In the genomic region with DNA sequence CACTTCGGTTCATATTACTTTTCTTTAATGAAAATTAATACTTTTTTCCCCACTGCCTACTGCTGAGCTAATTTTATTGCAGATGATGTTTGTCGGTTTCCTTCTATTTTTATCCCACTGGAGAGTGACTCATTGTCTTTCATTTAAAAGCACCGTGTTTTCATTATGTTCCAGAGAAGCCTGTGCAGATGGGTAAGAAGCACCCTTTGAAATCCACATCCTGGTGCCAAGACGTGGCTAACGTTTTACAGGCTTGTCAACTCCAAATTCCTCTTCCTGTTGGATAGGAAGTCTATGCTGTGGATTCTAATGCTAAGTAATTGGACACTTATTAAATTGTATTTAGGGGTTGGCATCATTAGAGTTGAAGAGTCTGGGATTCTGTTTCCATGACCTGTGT, we compare ENCODE assay signal across 16 mouse cellular contexts.
DNase-seq lines count a peak whose midpoint lies in the region; ATAC-seq and TF ChIP-seq lines count a peak whose summit lies in the region.
"Had no signal": no experiment of that assay in that cellular context is flagged by ENCODE, and none has a peak within 500 bp of the region (broad histone marks: within the 10 kb centered on the region; RNA-seq: fewer than 3 reads in every experiment).

No protein-coding gene starts in this region.

- TF ChIP-seq POLR2A in olfactory bulb, adult 2 months (IDR thresholded peaks at IDR 0.05; ENCODE audit: insufficient read depth, low read depth, low read length) = no peak

- no peak for DNase-seq in frontal cortex, postnatal 25 days (ENCODE audit: low spot score in 2 of 2)
- peak; percentile 28 for DNase-seq in midbrain, postnatal 0 days (ENCODE audit: low spot score)
- DNase-seq in midbrain, embryonic 11.5 days (ENCODE audit: low spot score, missing footprints) = no peak
- DNase-seq: B cell, adult 2 months; cerebellum, adult 11-12 months; gastrocnemius, postnatal 14 days; lung, embryonic 14.5 days had no signal

- ATAC-seq in frontal cortex, adult (ENCODE audit: low TSS enrichment) = peak; percentile 77
- ATAC-seq in midbrain, postnatal 0 days (ENCODE audit: low FRiP score) = no peak
- no peak for ATAC-seq in midbrain, embryonic 11.5 days (ENCODE audit: low FRiP score)
- ATAC-seq in forebrain, embryonic 16.5 days = peak; percentile 57
- no peak for ATAC-seq in megakaryocyte progenitor cell, adult 5-6 weeks (replicated peaks; ENCODE audit: poor library complexity)
- no peak for ATAC-seq in monocyte, adult 5-6 weeks (replicated peaks; ENCODE audit: insufficient number of reproducible peaks, low FRiP score, low TSS enrichment, poor library complexity, severe bottlenecking)
- ATAC-seq: activated CD4-positive, CD25-positive, alpha-beta regulatory T cell, adult 4 months had no signal

- 61% methylated on average over 5 of the region's 5 CpGs for WGBS in midbrain, postnatal 0 days
- WGBS in midbrain, embryonic 11.5 days = 82% methylated on average over 5 of the region's 5 CpGs
- 26% methylated on average over 5 of the region's 5 CpGs for WGBS in forebrain, embryonic 16.5 days
- 13% methylated on average over 5 of the region's 5 CpGs for WGBS in olfactory bulb, adult 2 months

- TF ChIP-seq CTCF in midbrain, postnatal 0 days (IDR thresholded peaks at IDR 0.05) = no peak
- no peak for TF ChIP-seq CTCF in olfactory bulb, adult 2 months (IDR thresholded peaks at IDR 0.05; ENCODE audit: insufficient read depth, low read depth, low read length)

- H3K27ac ChIP-seq in midbrain, postnatal 0 days (ENCODE audit: low read depth, low read length) = no peak overlapping the region
- H3K27ac ChIP-seq in midbrain, embryonic 11.5 days (ENCODE audit: low read depth, low read length) = no peak overlapping the region
- H3K27ac ChIP-seq in forebrain, embryonic 16.5 days (ENCODE audit: low read length) = no peak overlapping the region
- peak overlapping the region; percentile 57; the same call in 1 of the 2 replicates for H3K27ac ChIP-seq in olfactory bulb, adult 2 months (ENCODE audit: insufficient read depth, low read depth, low read length)
- H3K27ac ChIP-seq: hindbrain, embryonic 15.5 days; kidney, postnatal 0 days had no signal

- no peaks in the 10 kb centered on the region for H3K27me3 ChIP-seq in midbrain, postnatal 0 days (ENCODE audit: insufficient read depth, low read length)
- no peaks in the 10 kb centered on the region for H3K27me3 ChIP-seq in midbrain, embryonic 11.5 days (ENCODE audit: control insufficient read depth, insufficient read depth, low read length)
- H3K27me3 ChIP-seq in forebrain, embryonic 16.5 days (replicated peaks; ENCODE audit: control insufficient read depth, insufficient read depth, low read length) = no peaks in the 10 kb centered on the region
- H3K27me3 ChIP-seq: hindbrain, embryonic 15.5 days had no signal

- no peak overlapping the region for H3K9ac ChIP-seq in midbrain, postnatal 0 days (replicated peaks; ENCODE audit: low read length, poor library complexity, severe bottlenecking)
- no peak overlapping the region for H3K9ac ChIP-seq in midbrain, embryonic 11.5 days (ENCODE audit: low read length)
- no peak overlapping the region for H3K9ac ChIP-seq in forebrain, embryonic 16.5 days (replicated peaks; ENCODE audit: low read depth, low read length)
- H3K9ac ChIP-seq: hindbrain, embryonic 15.5 days; lung, embryonic 14.5 days had no signal

- H3K4me1 ChIP-seq in midbrain, postnatal 0 days (ENCODE audit: insufficient read depth, low read length) = no peaks in the 10 kb centered on the region
- H3K4me1 ChIP-seq in midbrain, embryonic 11.5 days (ENCODE audit: control insufficient read depth, insufficient read depth, low read length) = no peaks in the 10 kb centered on the region
- H3K4me1 ChIP-seq in forebrain, embryonic 16.5 days (replicated peaks; ENCODE audit: control insufficient read depth, insufficient read depth, low read length) = no peaks in the 10 kb centered on the region
- H3K4me1 ChIP-seq in olfactory bulb, adult 2 months (ENCODE audit: control insufficient read depth, insufficient read depth, low read length) = no peaks in the 10 kb centered on the region
- H3K4me1 ChIP-seq: hindbrain, embryonic 15.5 days had no signal

- no peak overlapping the region for H3K4me2 ChIP-seq in midbrain, postnatal 0 days (ENCODE audit: low read depth, low read length, poor library complexity, severe bottlenecking)
- no peak overlapping the region for H3K4me2 ChIP-seq in midbrain, embryonic 11.5 days
- H3K4me2 ChIP-seq in forebrain, embryonic 16.5 days (ENCODE audit: low read length) = no peak overlapping the region
- H3K4me2 ChIP-seq: hindbrain, embryonic 15.5 days; lung, embryonic 14.5 days had no signal

- H3K4me3 ChIP-seq in midbrain, postnatal 0 days (ENCODE audit: low read depth, low read length) = no peak overlapping the region
- H3K4me3 ChIP-seq in midbrain, embryonic 11.5 days (ENCODE audit: low read depth, low read length) = no peak overlapping the region
- H3K4me3 ChIP-seq in forebrain, embryonic 16.5 days (replicated peaks; ENCODE audit: low read length) = no peak overlapping the region
- no peak overlapping the region for H3K4me3 ChIP-seq in olfactory bulb, adult 2 months (ENCODE audit: insufficient read depth, low read depth, low read length)
- H3K4me3 ChIP-seq: hindbrain, embryonic 15.5 days had no signal

- H3K9me3 ChIP-seq in midbrain, postnatal 0 days (ENCODE audit: low read length) = no peaks in the 10 kb centered on the region
- no peaks in the 10 kb centered on the region for H3K9me3 ChIP-seq in midbrain, embryonic 11.5 days (ENCODE audit: control insufficient read depth, low read length)
- H3K9me3 ChIP-seq in forebrain, embryonic 16.5 days (ENCODE audit: control insufficient read depth, low read length) = no peaks in the 10 kb centered on the region
- H3K9me3 ChIP-seq: G1E; hindbrain, embryonic 15.5 days had no signal

- no peaks in the 10 kb centered on the region for H3K36me3 ChIP-seq in midbrain, postnatal 0 days (ENCODE audit: insufficient read depth, low read length)
- H3K36me3 ChIP-seq in midbrain, embryonic 11.5 days (ENCODE audit: control insufficient read depth, insufficient read depth, low read length) = no peaks in the 10 kb centered on the region
- no peaks in the 10 kb centered on the region for H3K36me3 ChIP-seq in forebrain, embryonic 16.5 days (ENCODE audit: control insufficient read depth, insufficient read depth)
- H3K36me3 ChIP-seq: G1E; hindbrain, embryonic 15.5 days had no signal

Comparison
In these comparisons a context has a peak if more than half of its experiments do, and no peak if none do; other contexts are left out.
1. ATAC-seq: peak in frontal cortex, adult (single experiment) and forebrain, embryonic 16.5 days (single experiment); none in midbrain, postnatal 0 days (single experiment), midbrain, embryonic 11.5 days (single experiment), megakaryocyte progenitor cell, adult 5-6 weeks (single experiment) and monocyte, adult 5-6 weeks (single experiment).